Comparison of ENCODE assay signal across 8 mouse cellular contexts in genomic region chr11:101968791-101969190, GRCm38 (mm10). TPM values are rescaled to one million over a fixed set of nuclear protein-coding genes. Genes with fewer than 3 reads are reported as not detected.
DNase-seq lines count a peak whose midpoint lies in the region; ATAC-seq and TF ChIP-seq lines count a peak whose summit lies in the region.

No protein-coding gene starts in this region.

- DNase-seq in ES-CJ7 (ENCODE audit: low read depth, low spot score) = peak; percentile 93
- peak; percentile 94 for DNase-seq in forebrain, embryonic 14.5 days (ENCODE audit: low spot score)
- DNase-seq in heart, postnatal 10 days = peak; percentile 89 to 91
- DNase-seq in kidney, postnatal 4 days = peak; percentile 89 to 93
- peak; percentile 78 for DNase-seq in liver, postnatal 0 days
- DNase-seq in ovary, adult 18-20 months (ENCODE audit: low spot score) = peak; percentile 33
- peak; percentile 58 for DNase-seq in thymus, postnatal 0 days (ENCODE audit: low spot score)

- H3K4me3 ChIP-seq in forebrain, embryonic 14.5 days (ENCODE audit: low read depth, low read length) = no peak overlapping the region
- H3K4me3 ChIP-seq in liver, postnatal 0 days (ENCODE audit: low read depth, low read length) = no peak overlapping the region

- no peaks in the 10 kb centered on the region for H3K36me3 ChIP-seq in forebrain, embryonic 14.5 days (ENCODE audit: control insufficient read depth, insufficient read depth, low read length)
- no peaks in the 10 kb centered on the region; the same call in 1 of the 2 replicates for H3K36me3 ChIP-seq in liver, postnatal 0 days (replicated peaks; ENCODE audit: insufficient read depth, low read length)

- H3K4me1 ChIP-seq in forebrain, embryonic 14.5 days (ENCODE audit: control insufficient read depth, insufficient read depth, low read length) = no peaks in the 10 kb centered on the region
- H3K4me1 ChIP-seq in liver, postnatal 0 days (ENCODE audit: insufficient read depth) = peaks cover 4% of the 10 kb centered on the region

- peak; percentile 80; the same call in 1 of the 2 replicates for ATAC-seq in cerebellum, adult (ENCODE audit: insufficient number of reproducible peaks, low FRiP score, low TSS enrichment)
- peak; percentile 75 for ATAC-seq in forebrain, embryonic 14.5 days
- peak; percentile 55 for ATAC-seq in liver, postnatal 0 days

- no peak for TF ChIP-seq EP300 in liver, postnatal 0 days (IDR thresholded peaks at IDR 0.05; ENCODE audit: low read depth)

- 1% methylated on average over 5 of the region's 5 CpGs for WGBS in forebrain, embryonic 14.5 days
- under 1% methylated on average over 5 of the region's 5 CpGs for WGBS in liver, postnatal 0 days (ENCODE audit: insufficient replicate concordance)

- H3K9ac ChIP-seq in forebrain, embryonic 14.5 days (ENCODE audit: low read length) = no peak overlapping the region
- H3K9ac ChIP-seq in liver, postnatal 0 days (replicated peaks) = no peak overlapping the region

- no peak overlapping the region for H3K27ac ChIP-seq in forebrain, embryonic 14.5 days (ENCODE audit: low read depth, low read length)
- no peak overlapping the region for H3K27ac ChIP-seq in liver, postnatal 0 days (ENCODE audit: low read depth)

- no peaks in the 10 kb centered on the region for H3K9me3 ChIP-seq in forebrain, embryonic 14.5 days (replicated peaks; ENCODE audit: control insufficient read depth, low read length)
- H3K9me3 ChIP-seq in liver, postnatal 0 days (ENCODE audit: low read length) = no peaks in the 10 kb centered on the region

- intact Hi-C loops in heart, postnatal 10 days (cut with DNase I) = loop anchor here (1.0 to 5.0 kb wide), 2 partner anchors 49 to 156 kb away; no protein-coding TSS in a partner anchor

- peaks cover 34% of the 10 kb centered on the region for H3K27me3 ChIP-seq in forebrain, embryonic 14.5 days (replicated peaks; ENCODE audit: control insufficient read depth, insufficient read depth, low read length)
- H3K27me3 ChIP-seq in liver, postnatal 0 days (ENCODE audit: insufficient read depth, low read length) = peaks cover 40% of the 10 kb centered on the region

- peak; percentile 98 for TF ChIP-seq CTCF in liver, postnatal 0 days (IDR thresholded peaks at IDR 0.05; ENCODE audit: low read depth)

- H3K4me2 ChIP-seq in forebrain, embryonic 14.5 days (ENCODE audit: low read length) = no peak overlapping the region
- H3K4me2 ChIP-seq in liver, postnatal 0 days (ENCODE audit: low read depth, low read length) = no peak overlapping the region

RNA-seq across cellular contexts. Expression of gene Sost, which starts 2.0 kb away (rescaled TPM):
- polyA plus RNA-seq in forebrain, embryonic 14.5 days (2014; fragmentation: Nextera tagmentation; extraction: Ambion mirVana) = not detected in 2 replicates
- 1 to 10 TPM; 1.5 to 2.2 TPM for total RNA-seq in heart, postnatal 10 days (2021)
- polyA plus RNA-seq in liver, postnatal 0 days (2015; fragmentation: Nextera tagmentation; extraction: Ambion mirVana) = not detected in 2 replicates
- 0.08 and 0.66 TPM in 2 replicates for polyA plus RNA-seq in thymus, postnatal 0 days (2015; fragmentation: Nextera tagmentation; extraction: Ambion mirVana)

RNA-seq across cellular contexts. Expression of gene Cfap97d1, which starts 15.3 kb away (rescaled TPM):
- not detected in 2 replicates for polyA plus RNA-seq in forebrain, embryonic 14.5 days (2014; fragmentation: Nextera tagmentation; extraction: Ambion mirVana)
- not detected for total RNA-seq in heart, postnatal 10 days (2021)
- 0.19 TPM in 1 of 2 replicates, not detected in the other for polyA plus RNA-seq in liver, postnatal 0 days (2015; fragmentation: Nextera tagmentation; extraction: Ambion mirVana)
- not detected in 2 replicates for polyA plus RNA-seq in thymus, postnatal 0 days (2015; fragmentation: Nextera tagmentation; extraction: Ambion mirVana)

RNA-seq across cellular contexts. Expression of gene Dusp3, which starts 18.0 kb away (rescaled TPM):
- 10.4 and 12.2 TPM in 2 replicates for polyA plus RNA-seq in forebrain, embryonic 14.5 days (2014; fragmentation: Nextera tagmentation; extraction: Ambion mirVana)
- 100 to 1,000 TPM; 145 to 170 TPM for total RNA-seq in heart, postnatal 10 days (2021)
- 18.4 and 22.7 TPM in 2 replicates for polyA plus RNA-seq in liver, postnatal 0 days (2015; fragmentation: Nextera tagmentation; extraction: Ambion mirVana)
- polyA plus RNA-seq in thymus, postnatal 0 days (2015; fragmentation: Nextera tagmentation; extraction: Ambion mirVana) = 5.6 and 5.8 TPM in 2 replicates

RNA-seq across cellular contexts. Expression of gene Mpp3, which starts 59.5 kb away (rescaled TPM):
- 34.2 and 39.6 TPM in 2 replicates for polyA plus RNA-seq in forebrain, embryonic 14.5 days (2014; fragmentation: Nextera tagmentation; extraction: Ambion mirVana)
- 1 to 10 TPM; 5.5 to 7.4 TPM for total RNA-seq in heart, postnatal 10 days (2021)
- 0.56 and 0.72 TPM in 2 replicates for polyA plus RNA-seq in liver, postnatal 0 days (2015; fragmentation: Nextera tagmentation; extraction: Ambion mirVana)
- polyA plus RNA-seq in thymus, postnatal 0 days (2015; fragmentation: Nextera tagmentation; extraction: Ambion mirVana) = 0.34 and 0.41 TPM in 2 replicates

Comparison
In these comparisons a context has a peak if more than half of its experiments do, and no peak if none do; other contexts are left out.
1. DNase-seq: peak in every context shown above with its lines; median percentile 94 in forebrain, embryonic 14.5 days; 93 in ES-CJ7; 91 in kidney, postnatal 4 days; 90 in heart, postnatal 10 days; 78 in liver, postnatal 0 days; 58 in thymus, postnatal 0 days; 33 in ovary, adult 18-20 months.